Mouse (Mus musculus) heart, embryonic 13.5 days (tissue): ENCODE results near the gene Sv2c. TPM values are rescaled to one million over a fixed set of nuclear protein-coding genes. Genes with fewer than 3 reads are reported as not detected.

Source experiments
- ATAC-seq: fragments of 200-750 bp; cut with Nextera tagmentation; 2 replicates; pipeline ENCODE4 v1.8.0; 2017; ENCODE audit warnings: moderate TSS enrichment; ENCODE audit not compliant: insufficient number of reproducible peaks, low FRiP score, low TSS enrichment; ENCODE audit errors: extremely low read depth
- H3K27ac ChIP-seq: fragments of 300-500 bp; sonication (generic); replicated peaks from 2 replicates; pipeline ENCODE4 v1.5.1; 2015; ENCODE audit warnings: moderate library complexity, mild to moderate bottlenecking, inconsistent platforms
- H3K27me3 ChIP-seq: fragments of 300-500 bp; sonication (generic); replicated peaks from 2 replicates; pipeline ENCODE4 v1.6.1; 2015; ENCODE audit warnings: mild to moderate bottlenecking, inconsistent platforms
- H3K36me3 ChIP-seq: fragments of 300-500 bp; sonication (generic); 2 replicates; pipeline ENCODE4 v1.6.1; 2015; ENCODE audit warnings: mild to moderate bottlenecking, inconsistent platforms
- H3K4me1 ChIP-seq: fragments of 300-500 bp; sonication (generic); 2 replicates; pipeline ENCODE4 v1.6.1; 2015; ENCODE audit warnings: inconsistent platforms
- H3K4me2 ChIP-seq: fragments of 300-500 bp; sonication (generic); 2 replicates; pipeline ENCODE4 v1.6.1; 2015; ENCODE audit warnings: inconsistent platforms, mild to moderate bottlenecking, moderate library complexity
- H3K4me3 ChIP-seq: fragments of 300-500 bp; sonication (generic); 2 replicates; pipeline ENCODE4 v1.5.1; 2015; ENCODE audit warnings: moderate library complexity, mild to moderate bottlenecking, inconsistent platforms
- H3K9ac ChIP-seq: fragments of 300-500 bp; sonication (generic); 2 replicates; pipeline ENCODE4 v1.6.1; 2015; ENCODE audit warnings: inconsistent platforms, mild to moderate bottlenecking, moderate library complexity
- H3K9me3 ChIP-seq: fragments of 300-500 bp; sonication (generic); 2 replicates; pipeline ENCODE4 v1.6.1; 2016; ENCODE audit warnings: inconsistent platforms
- WGBS: fragments of 180-500 bp; shearing (Covaris S2); methylation state at CpG from one replicate; pipeline ENCODE4 v1.1.7; 2015; ENCODE audit warnings: mixed read lengths; 5-methylcytosine and 5-hydroxymethylcytosine counted together
- polyA plus RNA-seq: library from polyadenylated mRNA; unstranded; fragments of >200 nt; fragmentation: Nextera tagmentation; extraction: Ambion mirVana; gene quantifications from 2 replicates; pipeline ENCODE4 v1.2.1, GENCODE M21; 2015

Gene Sv2c
- polyA plus RNA-seq = 0.99 and 1.4 TPM in 2 replicates

DNA sequence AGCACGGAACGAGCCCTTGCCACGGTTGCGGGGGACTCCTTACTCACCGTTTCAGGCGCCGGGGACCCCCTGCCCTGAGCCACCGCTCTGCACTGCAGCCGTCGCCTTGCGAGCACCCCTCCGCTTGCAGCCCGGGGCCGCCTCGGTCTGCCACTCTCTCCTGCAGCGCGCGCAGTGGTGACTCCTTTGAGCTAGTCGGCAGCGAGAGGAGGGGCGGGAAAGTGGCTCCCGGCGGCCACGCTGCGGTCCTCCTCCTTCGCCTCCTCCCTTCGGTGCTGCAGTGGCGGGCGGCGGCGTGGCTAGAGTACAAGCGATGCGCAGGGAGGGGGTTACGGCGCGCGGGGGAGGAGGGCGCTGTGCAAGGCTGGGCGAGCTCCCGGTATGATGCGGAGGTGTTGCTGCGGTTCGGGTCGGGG, at the start of gene Sv2c:
Gene Sv2c, minus strand, starts transcription at position 177 of the 416 bp plus-strand sequence.
- peaks cover 87% of the 10 kb centered on the region for H3K27me3 ChIP-seq
- H3K4me2 ChIP-seq = peak within 1 kb of the TSS; percentile 96
- peaks cover 28% of the 10 kb centered on the region for H3K4me1 ChIP-seq
- peak within 1 kb of the TSS; percentile 59 for H3K9ac ChIP-seq
- peak; percentile 37; the same call in 1 of the 2 replicates for ATAC-seq
- peak within 1 kb of the TSS; percentile 59 for H3K4me3 ChIP-seq
- H3K36me3 ChIP-seq = no peaks in the 10 kb centered on the region
- no peaks in the 10 kb centered on the region for H3K9me3 ChIP-seq
- 1% methylated on average over 41 of the region's 44 CpGs for WGBS
- H3K27ac ChIP-seq = no peak within 1 kb of the TSS

DNA sequence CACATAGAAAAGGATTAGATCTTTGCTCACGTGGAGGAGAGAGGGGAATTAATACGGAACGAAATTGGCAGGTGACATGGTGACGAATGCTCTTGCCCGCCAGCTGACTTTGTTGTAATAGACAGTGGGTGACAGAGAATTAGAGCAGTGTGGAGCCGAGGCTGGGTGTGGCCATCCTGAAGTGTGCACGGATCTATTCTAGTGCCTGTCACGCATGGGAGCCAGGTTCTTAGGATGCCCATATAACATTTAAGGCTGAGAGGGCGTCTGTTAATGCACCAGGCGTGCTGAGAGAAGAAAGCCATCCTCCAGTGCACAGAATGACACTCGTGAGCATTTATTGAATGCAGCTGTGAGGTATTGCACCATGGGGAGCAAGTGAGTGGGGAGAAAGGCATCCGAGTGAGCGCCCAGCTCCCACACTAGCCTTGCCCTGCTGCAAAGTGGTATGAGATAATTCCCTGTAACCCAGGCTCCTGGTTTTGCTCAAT, 48.3 kb upstream of the Sv2c start:
- no peaks in the 10 kb centered on the region for H3K36me3 ChIP-seq
- 39% methylated on average over 13 of the region's 13 CpGs for WGBS
- H3K4me3 ChIP-seq = no peak overlapping the region
- peak overlapping the region; percentile 57 for H3K4me2 ChIP-seq
- H3K9me3 ChIP-seq = no peaks in the 10 kb centered on the region
- peaks cover 5% of the 10 kb centered on the region; the same call in 1 of the 2 replicates for H3K4me1 ChIP-seq
- H3K27me3 ChIP-seq = no peaks in the 10 kb centered on the region
- H3K27ac ChIP-seq = peak overlapping the region; percentile 69; the same call in 1 of the 2 replicates
- H3K9ac ChIP-seq = no peak overlapping the region
- peak; percentile 46; the same call in 1 of the 2 replicates for ATAC-seq

DNA sequence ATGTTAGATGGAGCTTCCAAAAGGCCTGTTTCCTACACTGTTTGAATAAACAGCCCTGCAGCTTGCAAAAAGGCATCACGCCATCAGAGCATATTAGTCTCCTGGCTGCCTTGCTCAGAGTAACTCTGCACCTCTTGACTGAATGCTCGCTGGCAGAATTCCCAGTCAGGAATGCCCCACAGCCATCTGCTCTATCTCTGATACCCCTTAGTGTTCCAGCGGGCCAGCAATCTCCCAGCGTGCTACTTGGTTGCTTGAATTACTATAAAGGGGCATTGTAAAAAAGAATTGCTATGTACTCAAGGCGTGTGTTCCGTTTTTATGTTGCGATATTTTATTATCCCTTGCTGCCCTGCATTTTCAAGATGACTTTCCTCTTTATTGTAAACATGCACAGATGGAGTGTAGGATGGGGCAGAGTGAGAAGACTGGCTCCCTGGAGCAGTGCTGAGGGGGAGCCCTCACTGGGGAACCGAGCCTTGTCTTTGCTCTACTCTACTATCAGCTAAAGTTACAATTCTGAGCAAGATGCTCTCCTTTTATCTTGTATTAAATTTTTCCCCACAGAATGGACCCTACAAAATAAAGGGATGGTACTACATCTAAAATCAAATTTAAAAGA, 43.3 kb upstream of the Sv2c start:
- H3K9ac ChIP-seq = no peak overlapping the region
- H3K36me3 ChIP-seq = no peaks in the 10 kb centered on the region
- peak overlapping the region; percentile 56 for H3K4me2 ChIP-seq
- H3K27me3 ChIP-seq = no peaks in the 10 kb centered on the region
- H3K9me3 ChIP-seq = no peaks in the 10 kb centered on the region
- peak; percentile 58; the same call in 1 of the 2 replicates for ATAC-seq
- WGBS = 33% methylated on average over 8 of the region's 8 CpGs
- no peak overlapping the region for H3K4me3 ChIP-seq
- peaks cover 20% of the 10 kb centered on the region for H3K4me1 ChIP-seq
- peak overlapping the region; percentile 84 for H3K27ac ChIP-seq

DNA sequence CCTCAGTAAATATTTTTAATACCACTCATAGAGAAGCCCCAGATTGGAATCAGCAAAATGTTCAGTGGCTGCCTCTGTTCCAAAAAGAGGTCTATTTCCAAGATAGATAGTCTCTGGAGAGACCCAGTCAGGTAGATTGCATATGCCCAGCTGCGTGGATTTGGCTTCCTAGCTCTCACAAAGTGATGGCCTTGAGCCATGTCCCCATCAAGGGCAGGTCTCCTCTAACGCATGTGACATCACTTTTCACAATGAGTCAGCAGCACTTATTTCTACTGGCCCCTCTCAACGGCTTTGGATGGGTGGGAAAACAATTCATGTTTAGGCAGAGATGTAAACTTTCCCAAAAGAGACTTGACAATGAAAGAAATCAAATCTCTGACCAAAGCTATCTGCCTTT, 41.3 kb upstream of the Sv2c start:
- 43% methylated on average over 3 of the region's 3 CpGs for WGBS

DNA sequence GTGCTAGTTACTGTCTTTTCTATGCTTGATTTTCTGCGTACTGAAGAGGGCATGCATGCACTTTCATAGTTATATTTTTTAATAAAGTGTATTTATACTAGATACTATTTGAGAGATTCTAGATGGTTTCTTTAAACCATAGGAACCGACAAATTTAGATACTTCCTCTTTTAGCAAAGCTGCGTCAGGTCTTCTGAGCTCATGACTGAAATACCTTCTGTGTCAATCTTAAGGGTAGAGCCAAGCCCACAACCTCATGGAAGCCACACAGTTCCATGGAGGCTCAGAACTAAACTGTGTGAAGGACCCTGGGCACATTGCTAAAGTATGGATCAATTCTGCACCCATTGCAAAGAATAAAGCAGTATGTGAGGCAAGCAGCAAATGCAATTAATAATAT, 39.9 kb upstream of the Sv2c start:
- no peaks in the 10 kb centered on the region for H3K27me3 ChIP-seq
- H3K9ac ChIP-seq = no peak overlapping the region
- WGBS = 82% methylated on average over 3 of the region's 3 CpGs
- no peaks in the 10 kb centered on the region for H3K36me3 ChIP-seq
- H3K27ac ChIP-seq = no peak overlapping the region
- H3K4me2 ChIP-seq = no peak overlapping the region
- no peak for ATAC-seq
- no peaks in the 10 kb centered on the region for H3K9me3 ChIP-seq
- H3K4me1 ChIP-seq = peaks cover 17% of the 10 kb centered on the region
- no peak overlapping the region for H3K4me3 ChIP-seq

More for the DNA sequence above, 41.3 kb upstream of the Sv2c start:
- Histone ChIP-seq H3K27ac (no peak overlapping the region), H3K36me3 (no peaks in the 10 kb centered on the region), H3K4me2 (no peak overlapping the region), H3K9ac (no peak overlapping the region), H3K9me3 (no peaks in the 10 kb centered on the region), H3K4me1 (peaks cover 17% of the 10 kb centered on the region), H3K4me3 (no peak overlapping the region), H3K27me3 (no peaks in the 10 kb centered on the region)
- no peak for ATAC-seq

DNA sequence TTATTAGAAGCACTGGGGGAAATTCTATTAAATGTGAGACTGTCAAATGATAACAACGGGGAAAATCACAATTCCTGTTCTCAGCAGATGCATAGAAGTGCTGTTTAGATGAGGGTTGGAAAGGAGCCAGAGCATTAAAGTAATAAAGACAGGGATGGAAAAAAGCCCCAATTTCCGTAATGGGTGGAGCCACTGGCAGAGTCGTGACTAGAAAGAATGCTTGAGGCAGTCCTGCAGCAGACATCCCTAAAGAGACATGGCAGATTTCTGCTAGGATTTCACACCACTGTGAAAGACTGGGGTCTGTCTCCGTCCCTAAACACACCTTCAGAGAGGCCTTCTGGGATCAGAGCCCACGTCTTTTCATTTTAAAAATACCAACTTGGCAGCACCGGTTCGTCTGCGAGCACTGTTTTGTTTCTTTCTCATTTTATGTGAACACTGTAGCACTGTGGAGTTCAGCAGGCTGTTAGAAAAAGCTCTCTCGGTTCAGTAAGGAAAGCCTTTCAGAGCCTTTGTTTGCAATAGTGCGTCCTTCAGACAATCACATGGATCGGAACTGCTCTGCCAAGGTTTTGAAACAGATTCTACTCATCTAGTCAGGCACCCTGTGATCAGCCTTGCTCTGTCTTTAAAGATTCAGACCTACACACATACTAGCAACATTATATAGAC, 36.8 kb upstream of the Sv2c start:
- H3K27me3 ChIP-seq = no peaks in the 10 kb centered on the region
- H3K4me3 ChIP-seq = no peak overlapping the region
- no peak overlapping the region for H3K27ac ChIP-seq
- no peaks in the 10 kb centered on the region for H3K36me3 ChIP-seq
- 61% methylated on average over 11 of the region's 11 CpGs for WGBS
- no peak for ATAC-seq
- peaks cover 5% of the 10 kb centered on the region; the same call in 1 of the 2 replicates for H3K4me1 ChIP-seq
- no peaks in the 10 kb centered on the region for H3K9me3 ChIP-seq
- H3K4me2 ChIP-seq = no peak overlapping the region
- no peak overlapping the region; the same call in 1 of the 2 replicates for H3K9ac ChIP-seq

DNA sequence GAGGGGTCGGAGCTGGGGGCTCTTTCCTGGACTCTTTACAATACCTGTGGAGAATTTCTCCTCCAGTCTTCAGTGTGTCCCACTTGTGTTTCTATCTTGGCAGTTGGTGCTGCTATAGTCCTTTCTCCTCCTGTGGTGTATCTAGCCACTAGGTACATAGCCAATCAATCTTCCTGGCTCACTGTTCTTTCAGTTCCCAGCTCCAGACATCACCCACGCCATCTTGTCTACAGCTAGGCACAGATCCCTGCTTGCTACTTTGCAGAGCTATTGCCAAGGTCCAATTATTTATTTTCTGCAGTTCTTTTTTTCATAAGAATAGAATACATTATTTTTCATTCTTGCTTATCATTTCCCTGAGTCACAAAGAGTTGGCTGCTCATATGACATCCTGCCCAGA, 34.2 kb upstream of the Sv2c start:
- Histone ChIP-seq H3K36me3 (no peaks in the 10 kb centered on the region), H3K9me3 (no peaks in the 10 kb centered on the region), H3K4me2 (no peak overlapping the region), H3K27ac (no peak overlapping the region), H3K4me1 (no peaks in the 10 kb centered on the region), H3K9ac (no peak overlapping the region), H3K27me3 (no peaks in the 10 kb centered on the region), H3K4me3 (no peak overlapping the region)
- WGBS = 63% methylated on average over 2 of the region's 2 CpGs
- no peak for ATAC-seq

DNA sequence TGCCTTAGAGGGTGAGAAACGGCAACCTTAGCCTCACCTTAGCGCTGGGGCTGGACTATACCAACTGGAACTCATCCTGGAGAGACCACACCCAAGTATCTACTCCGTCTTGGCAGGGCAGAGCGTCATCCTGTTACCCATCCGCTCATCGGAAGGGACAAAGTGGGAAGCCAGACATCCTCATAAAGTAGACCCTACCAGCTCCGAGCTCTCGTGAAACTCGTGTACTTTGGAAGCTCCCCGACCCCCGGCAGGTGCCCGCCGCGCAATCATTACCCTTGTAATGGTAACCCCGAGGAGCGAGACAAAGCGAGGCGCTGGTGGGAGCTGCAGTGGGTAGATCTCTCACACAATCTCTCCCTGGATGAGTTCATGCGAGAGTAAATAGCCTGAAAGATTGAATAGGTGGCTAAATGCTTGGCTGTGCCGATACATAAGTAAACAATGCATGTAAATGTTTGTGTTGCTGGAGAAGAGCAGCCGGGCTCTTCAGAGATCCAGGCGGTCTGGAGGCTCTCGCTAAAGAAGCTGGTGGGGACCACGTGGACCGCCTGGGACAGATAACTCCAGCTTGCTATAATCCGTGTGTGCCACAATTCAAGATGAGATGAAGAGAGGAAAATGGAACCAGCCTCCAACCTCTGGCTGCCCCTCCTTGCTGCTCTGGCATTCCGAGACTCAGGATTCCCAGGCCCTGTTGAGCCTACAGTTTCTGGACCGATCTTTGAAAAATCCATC, 1.2 kb upstream of the Sv2c start:
- Histone ChIP-seq H3K9me3 (no peaks in the 10 kb centered on the region), H3K4me1 (peaks cover 28% of the 10 kb centered on the region), H3K4me3 (peak overlapping the region; percentile 59), H3K4me2 (peak overlapping the region; percentile 96), H3K27me3 (peaks cover 86% of the 10 kb centered on the region), H3K27ac (no peak overlapping the region), H3K36me3 (no peaks in the 10 kb centered on the region), H3K9ac (peak overlapping the region; percentile 59; the same call in 1 of the 2 replicates)
- WGBS = 6% methylated on average over 28 of the region's 28 CpGs
- no peak for ATAC-seq

DNA sequence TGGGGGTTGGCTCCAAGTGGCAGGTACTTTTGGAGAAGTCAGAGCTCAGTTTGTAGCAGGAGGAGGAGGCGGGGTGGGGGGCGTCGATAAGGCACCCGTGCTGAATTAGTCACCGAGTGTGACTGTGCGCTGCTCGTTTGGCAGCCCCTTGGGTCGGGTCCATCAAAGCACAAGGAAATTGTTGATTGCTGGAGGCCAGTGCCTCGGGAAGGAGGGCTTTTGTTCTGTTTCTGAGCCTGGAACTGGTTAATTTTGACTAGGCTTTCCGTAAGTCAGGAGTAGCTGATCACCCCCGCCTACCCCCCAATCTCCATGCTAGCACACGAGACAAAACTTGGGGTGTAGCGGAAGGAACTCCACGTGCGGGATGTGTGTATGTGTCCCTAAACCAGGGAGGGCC, 456 bp upstream of the Sv2c start:
- peak overlapping the region; percentile 59 for H3K9ac ChIP-seq
- WGBS = under 1% methylated on average over 14 of the region's 15 CpGs
- H3K4me2 ChIP-seq = peak overlapping the region; percentile 96

DNA sequence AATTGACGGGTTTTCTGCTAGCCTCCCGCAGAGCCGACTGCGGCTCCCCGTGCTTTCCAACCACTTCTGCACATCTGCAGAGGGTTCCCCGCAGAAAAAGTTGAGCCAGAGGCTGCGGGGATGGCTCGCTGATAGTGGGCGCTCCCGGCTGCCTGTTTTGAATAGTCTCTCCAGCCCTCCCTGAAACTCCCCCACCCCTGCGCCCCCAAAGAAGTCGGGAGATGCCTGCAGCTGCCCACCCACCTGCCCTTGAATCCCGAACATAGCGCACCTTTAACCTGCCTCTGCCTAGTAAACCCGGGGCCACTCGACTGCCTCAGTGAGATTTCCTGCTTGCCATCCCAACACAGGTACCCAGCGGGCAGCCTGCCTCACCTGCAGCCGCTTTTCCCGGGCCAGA, 466 bp downstream of the Sv2c start:
- no peak for ATAC-seq
- H3K36me3 ChIP-seq = no peaks in the 10 kb centered on the region
- H3K27me3 ChIP-seq = peaks cover 91% of the 10 kb centered on the region
- under 1% methylated on average over 19 of the region's 19 CpGs for WGBS
- H3K4me3 ChIP-seq = peak overlapping the region; percentile 59
- H3K9ac ChIP-seq = peak overlapping the region; percentile 59
- H3K9me3 ChIP-seq = no peaks in the 10 kb centered on the region
- peaks cover 28% of the 10 kb centered on the region for H3K4me1 ChIP-seq
- H3K4me2 ChIP-seq = peak overlapping the region; percentile 96
- H3K27ac ChIP-seq = no peak overlapping the region

More for the DNA sequence above, 456 bp upstream of the Sv2c start:
- peak overlapping the region; percentile 59 for H3K4me3 ChIP-seq
- no peaks in the 10 kb centered on the region for H3K9me3 ChIP-seq
- peaks cover 85% of the 10 kb centered on the region for H3K27me3 ChIP-seq
- H3K36me3 ChIP-seq = no peaks in the 10 kb centered on the region
- peaks cover 28% of the 10 kb centered on the region for H3K4me1 ChIP-seq
- no peak overlapping the region for H3K27ac ChIP-seq
- no peak for ATAC-seq

DNA sequence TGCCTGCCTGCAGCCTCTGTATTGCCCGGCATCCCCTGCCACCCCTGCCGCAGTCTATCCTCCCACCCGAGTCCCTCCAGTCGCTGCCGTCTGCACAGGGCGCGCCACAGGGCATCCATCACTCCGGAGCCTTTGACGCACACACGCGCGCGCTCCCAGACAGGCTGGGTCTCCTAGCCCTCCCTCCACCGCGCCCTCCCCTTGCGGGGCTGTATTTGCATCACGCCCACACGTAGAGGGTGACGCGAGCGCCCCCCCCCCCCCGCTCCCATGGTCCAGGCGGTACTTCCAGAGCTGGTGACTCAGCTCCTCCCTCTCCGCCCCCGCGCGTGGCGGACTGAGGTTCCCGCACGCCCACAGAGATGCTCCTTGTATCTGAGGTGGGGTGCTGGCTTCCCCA, 1.3 kb downstream of the Sv2c start:
- WGBS = 2% methylated on average over 26 of the region's 30 CpGs
- no peak overlapping the region for H3K27ac ChIP-seq
- peaks cover 28% of the 10 kb centered on the region for H3K4me1 ChIP-seq
- 0 out of 2 replicates have a peak, but pooled peaks have one; percentile 31 for ATAC-seq
- H3K4me3 ChIP-seq = peak overlapping the region; percentile 59
- H3K27me3 ChIP-seq = peaks cover 95% of the 10 kb centered on the region
- no peaks in the 10 kb centered on the region for H3K36me3 ChIP-seq
- H3K4me2 ChIP-seq = peak overlapping the region; percentile 96
- H3K9ac ChIP-seq = peak overlapping the region; percentile 21; the same call in 1 of the 2 replicates
- H3K9me3 ChIP-seq = no peaks in the 10 kb centered on the region
